Mouse (Mus musculus) adrenal gland, adult 18-20 months (tissue): Measurements from ENCODE around the gene Prdm1. TPM values are rescaled to one million over a fixed set of nuclear protein-coding genes. Genes with fewer than 3 reads are reported as not detected.

Source experiments
- DNase-seq, 2 experiments: peaks; one replicate each; pipeline ENCODE4 v3.0.0; 2021 to 2022; ENCODE audit warnings: low spot score in 2 of 2
- total RNA-seq, 2 experiments: library from RNA; stranded (reverse); gene quantifications; 1 replicate in 1 of 2; 2 replicates in 1 of 2; pipeline ENCODE4 v1.2.3; 2021

Prdm1 gene
- total RNA-seq, 2 experiments from 2014 or later: 2.1 to 2.2 TPM

GRCm38 (mm10) chr10:44493818-44494492, 34.3 kb downstream of the Prdm1 start:
- no peak for DNase-seq

GRCm38 (mm10) chr10:44492815-44493525, 35.3 kb downstream of the Prdm1 start:
- DNase-seq: no peak

GRCm38 (mm10) chr10:44490899-44491422, 37.3 kb downstream of the Prdm1 start:
- DNase-seq: no peak

- no peak for DNase-seq
These were observed 41.2 kb downstream of the Prdm1 start for GRCm38 (mm10) chr10:44487132-44487531.

GRCm38 (mm10) chr10:44484077-44484476, 44.2 kb downstream of the Prdm1 start:
- DNase-seq: no peak

- DNase-seq: no peak
These were observed 45.2 kb downstream of the Prdm1 start for GRCm38 (mm10) chr10:44483116-44483515.

- DNase-seq: no peak
These were observed 46.9 kb downstream of the Prdm1 start for GRCm38 (mm10) chr10:44481379-44481778.

- no peak for DNase-seq
These were observed 49.0 kb downstream of the Prdm1 start for GRCm38 (mm10) chr10:44479286-44479685.

- DNase-seq: no peak
These were observed 50.2 kb downstream of the Prdm1 start for GRCm38 (mm10) chr10:44478091-44478490.

- DNase-seq: no peak
These were observed 51.1 kb downstream of the Prdm1 start for GRCm38 (mm10) chr10:44477240-44477639.

GRCm38 (mm10) chr10:44476523-44476922, 51.8 kb downstream of the Prdm1 start:
- no peak for DNase-seq

GRCm38 (mm10) chr10:44475376-44475775, 52.9 kb downstream of the Prdm1 start:
- no peak for DNase-seq

GRCm38 (mm10) chr10:44474256-44474655, 54.0 kb downstream of the Prdm1 start:
- DNase-seq: no peak

- no peak for DNase-seq
These were observed 62.7 kb downstream of the Prdm1 start for GRCm38 (mm10) chr10:44465618-44466017.

GRCm38 (mm10) chr10:44464563-44464962, 63.7 kb downstream of the Prdm1 start:
- no peak for DNase-seq

GRCm38 (mm10) chr10:44463856-44464255, 64.4 kb downstream of the Prdm1 start:
- DNase-seq: no peak

GRCm38 (mm10) chr10:44462351-44462750, 66.0 kb downstream of the Prdm1 start:
- DNase-seq: no peak

GRCm38 (mm10) chr10:44461063-44461462, 67.2 kb downstream of the Prdm1 start:
- DNase-seq: no peak

- peak; percentile 61 to 72 for DNase-seq
These were observed 68.0 kb downstream of the Prdm1 start for GRCm38 (mm10) chr10:44460095-44460810.

- DNase-seq: no peak
These were observed 68.8 kb downstream of the Prdm1 start for GRCm38 (mm10) chr10:44459321-44460000.
